Mouse (Mus musculus) intestine, embryonic 16.5 days (tissue): ENCODE measurements around the gene Prox1. TPM values are rescaled to one million over a fixed set of nuclear protein-coding genes. Genes with fewer than 3 reads are reported as not detected.
A peak's percentile ranks its signal among the peaks of the same experiment; 100 is the strongest.

ENCODE experiments used
- ATAC-seq: fragments of 200-750 bp; cut with Nextera tagmentation; 2 replicates; pipeline ENCODE4 v1.8.0; 2017; ENCODE audit warnings: moderate TSS enrichment, moderate library complexity
- H3K27ac ChIP-seq: fragments of 300-500 bp; sonication (generic); 2 replicates; pipeline ENCODE4 v1.5.1; 2014; ENCODE audit warnings: mild to moderate bottlenecking, low read length
- H3K27me3 ChIP-seq: fragments of 300-500 bp; sonication (generic); replicated peaks from 2 replicates; pipeline ENCODE4 v1.6.1; 2014; ENCODE audit warnings: low read length, control low read depth, mixed read lengths; ENCODE audit not compliant: control insufficient read depth, insufficient read depth
- H3K36me3 ChIP-seq: fragments of 300-500 bp; sonication (generic); 2 replicates; pipeline ENCODE4 v1.6.1; 2014; ENCODE audit warnings: low read length, control low read depth; ENCODE audit not compliant: control insufficient read depth, insufficient read depth
- H3K4me1 ChIP-seq: fragments of 300-500 bp; sonication (generic); 2 replicates; pipeline ENCODE4 v1.6.1; 2014; ENCODE audit warnings: low read length, control low read depth, mixed read lengths; ENCODE audit not compliant: control insufficient read depth, insufficient read depth
- H3K4me2 ChIP-seq: fragments of 300-500 bp; sonication (generic); 2 replicates; pipeline ENCODE4 v1.6.1; 2014; ENCODE audit warnings: low read depth, low read length, control low read depth
- H3K4me3 ChIP-seq: fragments of 300-500 bp; sonication (generic); 2 replicates; pipeline ENCODE4 v1.5.1; 2014; ENCODE audit warnings: mild to moderate bottlenecking, low read length
- H3K9ac ChIP-seq: fragments of 300-500 bp; sonication (generic); 2 replicates; pipeline ENCODE4 v1.6.1; 2014; ENCODE audit warnings: low read depth, low read length
- H3K9me3 ChIP-seq: fragments of 300-500 bp; sonication (generic); 2 replicates; pipeline ENCODE4 v1.6.1; 2016; ENCODE audit warnings: low read length, control low read depth; ENCODE audit not compliant: control insufficient read depth
- WGBS: fragments of 180-500 bp; shearing (Covaris S2); extraction: QIAGEN DNeasy Blood & Tissue Kit; methylation state at CpG from one replicate; pipeline ENCODE4 v1.1.7; 2014; 5-methylcytosine and 5-hydroxymethylcytosine counted together
- polyA plus RNA-seq: library from polyadenylated mRNA; unstranded; fragments of >200 nt; fragmentation: Nextera tagmentation; extraction: Ambion mirVana; gene quantifications from 2 replicates; pipeline ENCODE4 v1.2.1, GENCODE M21; 2015

Gene Prox1
- 1.8 TPM in 2 replicates for polyA plus RNA-seq

GRCm38 (mm10) chr1:190169911-190170818 is at the start of gene Prox1:
Gene Prox1, minus strand, starts transcription at chr1:190170714.
- under 1% methylated on average over 61 of the region's 62 CpGs for WGBS

GRCm38 (mm10) chr1:190216621-190217020 is 46.1 kb upstream of the Prox1 start:
- H3K36me3 ChIP-seq = no peaks in the 10 kb centered on the region
- no peak overlapping the region for H3K27ac ChIP-seq
- no peaks in the 10 kb centered on the region for H3K4me1 ChIP-seq
- WGBS = 85% methylated on average over 15 of the region's 15 CpGs
- H3K4me2 ChIP-seq = no peak overlapping the region
- H3K27me3 ChIP-seq = no peaks in the 10 kb centered on the region
- H3K9ac ChIP-seq = no peak overlapping the region
- H3K4me3 ChIP-seq = no peak overlapping the region
- ATAC-seq = no peak
- H3K9me3 ChIP-seq = no peaks in the 10 kb centered on the region

More at GRCm38 (mm10) chr1:190169911-190170818, at the start of gene Prox1:
- Histone ChIP-seq H3K27ac (0 out of 2 replicates have a peak within 1 kb of the TSS, but pooled peaks have one; percentile 26), H3K4me2 (peak within 1 kb of the TSS; percentile 86), H3K36me3 (no peaks in the 10 kb centered on the region), H3K4me3 (peak within 1 kb of the TSS; percentile 64), H3K9ac (peak within 1 kb of the TSS; percentile 73), H3K4me1 (peaks cover 38% of the 10 kb centered on the region), H3K9me3 (no peaks in the 10 kb centered on the region), H3K27me3 (peaks cover 45% of the 10 kb centered on the region)
- ATAC-seq = peak; percentile 89

DNA sequence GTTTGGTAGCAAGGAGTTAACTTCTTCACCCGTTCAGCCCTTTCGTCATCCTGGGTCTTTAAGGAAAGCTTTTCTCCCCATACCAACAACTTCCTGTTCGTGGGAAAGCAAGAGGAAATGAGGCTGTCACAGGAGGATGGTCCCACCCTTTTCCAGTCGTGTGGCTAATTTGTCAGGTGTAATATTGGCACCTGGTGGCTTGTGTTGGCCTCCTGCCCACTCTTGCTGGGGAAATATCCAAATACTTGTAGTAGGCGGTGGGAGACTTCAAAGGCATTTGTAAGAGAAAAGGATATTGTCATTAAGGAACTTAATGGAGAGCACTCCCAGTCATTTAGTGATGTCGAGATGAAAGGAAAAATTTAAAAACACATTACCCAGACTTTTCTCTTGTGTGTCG is 44.1 kb upstream of the Prox1 start:
- Histone ChIP-seq H3K36me3 (no peaks in the 10 kb centered on the region), H3K4me1 (no peaks in the 10 kb centered on the region), H3K4me2 (no peak overlapping the region), H3K9me3 (no peaks in the 10 kb centered on the region), H3K4me3 (no peak overlapping the region), H3K27me3 (no peaks in the 10 kb centered on the region), H3K9ac (no peak overlapping the region), H3K27ac (no peak overlapping the region)
- no peak for ATAC-seq
- WGBS = 68% methylated on average over 7 of the region's 7 CpGs

DNA sequence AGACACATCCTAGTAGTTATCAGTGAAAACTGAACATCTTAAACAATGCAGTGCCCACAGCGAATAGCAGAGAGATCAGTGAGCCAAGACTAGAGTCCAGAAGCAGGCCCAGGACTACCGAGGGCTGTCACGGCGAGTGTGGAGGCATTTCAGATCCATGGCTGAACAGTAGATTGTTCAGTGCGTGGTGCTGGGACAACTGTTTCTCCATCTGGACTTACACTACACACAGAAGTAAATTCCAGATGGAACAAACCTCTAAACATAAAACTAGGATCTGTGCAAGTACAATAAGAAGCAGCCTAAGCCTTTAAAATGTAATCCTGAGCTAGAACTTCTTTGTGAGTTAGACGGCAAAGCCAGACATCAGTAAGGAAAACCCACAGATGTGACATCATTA is 42.7 kb upstream of the Prox1 start:
- Histone ChIP-seq H3K9me3 (no peaks in the 10 kb centered on the region), H3K27ac (no peak overlapping the region), H3K9ac (no peak overlapping the region), H3K27me3 (no peaks in the 10 kb centered on the region), H3K4me2 (no peak overlapping the region), H3K4me3 (no peak overlapping the region), H3K4me1 (no peaks in the 10 kb centered on the region), H3K36me3 (no peaks in the 10 kb centered on the region)
- 88% methylated on average over 6 of the region's 6 CpGs for WGBS
- no peak for ATAC-seq

DNA sequence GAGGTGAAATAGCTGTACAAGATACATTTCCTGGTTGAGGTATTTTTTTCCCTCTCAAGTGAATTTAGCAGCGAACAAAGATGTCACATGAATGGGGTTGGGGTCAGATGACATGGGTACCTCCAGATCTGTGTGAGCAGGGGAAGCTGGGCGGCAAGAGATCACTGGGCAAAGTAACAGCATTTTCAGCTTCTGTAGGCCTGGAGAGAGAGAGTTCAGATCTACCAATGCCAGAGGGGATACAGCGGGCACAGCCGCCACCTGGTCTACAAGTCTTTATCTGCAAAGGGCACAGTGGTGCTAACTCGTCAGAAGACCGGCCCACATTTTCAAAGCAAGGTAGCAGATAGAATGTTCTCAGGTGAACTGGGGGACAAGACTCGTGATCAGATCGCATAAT is 36.7 kb upstream of the Prox1 start:
- Histone ChIP-seq H3K27ac (no peak overlapping the region), H3K27me3 (no peaks in the 10 kb centered on the region), H3K36me3 (no peaks in the 10 kb centered on the region), H3K4me2 (no peak overlapping the region), H3K4me1 (no peaks in the 10 kb centered on the region), H3K9me3 (no peaks in the 10 kb centered on the region), H3K4me3 (no peak overlapping the region), H3K9ac (no peak overlapping the region)
- WGBS = 87% methylated on average over 8 of the region's 8 CpGs
- no peak for ATAC-seq

- no peak for ATAC-seq
- H3K36me3 ChIP-seq = no peaks in the 10 kb centered on the region
- H3K9me3 ChIP-seq = no peaks in the 10 kb centered on the region
- no peak overlapping the region for H3K9ac ChIP-seq
- H3K4me3 ChIP-seq = no peak overlapping the region
- H3K4me1 ChIP-seq = no peaks in the 10 kb centered on the region
- 79% methylated on average over 2 of the region's 2 CpGs for WGBS
- no peak overlapping the region for H3K4me2 ChIP-seq
- no peak overlapping the region for H3K27ac ChIP-seq
- no peaks in the 10 kb centered on the region for H3K27me3 ChIP-seq
These were observed 35.2 kb upstream of the Prox1 start for GRCm38 (mm10) chr1:190205691-190206090.

DNA sequence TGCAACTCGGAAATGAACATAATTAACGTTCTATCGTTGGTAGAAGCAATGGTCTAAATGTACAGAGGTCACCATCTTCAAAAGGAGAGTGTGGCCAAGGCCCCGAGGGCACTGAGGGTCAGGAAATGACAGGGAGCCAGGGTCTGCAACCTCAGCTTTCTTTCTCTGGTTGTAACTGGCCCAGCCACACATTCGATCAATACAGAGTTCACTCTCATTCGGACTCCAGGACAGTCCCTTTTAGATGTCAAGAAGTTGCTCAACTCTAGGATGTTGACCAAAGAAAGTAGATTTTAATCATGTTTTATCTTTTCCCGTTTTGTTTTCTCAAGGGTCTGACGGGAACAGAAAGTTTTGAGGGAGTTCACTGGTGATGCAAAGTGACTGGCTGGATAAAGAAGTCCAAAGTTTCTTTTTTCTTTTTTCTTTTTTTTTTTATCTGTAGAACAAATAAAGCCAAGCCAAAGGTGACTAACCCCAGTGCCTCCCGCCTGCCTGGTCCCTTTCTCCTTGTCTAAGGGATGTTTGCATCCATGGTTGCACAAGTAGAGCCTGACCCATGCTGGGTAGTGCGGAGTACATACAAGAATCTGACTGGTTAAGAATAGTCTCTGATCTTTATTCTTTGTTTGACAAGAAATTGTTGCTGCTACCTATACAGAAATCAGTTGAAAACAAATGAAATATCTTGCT is 34.0 kb upstream of the Prox1 start:
- H3K27me3 ChIP-seq = no peaks in the 10 kb centered on the region
- no peak overlapping the region for H3K27ac ChIP-seq
- no peak overlapping the region for H3K4me3 ChIP-seq
- no peak overlapping the region for H3K4me2 ChIP-seq
- WGBS = 53% methylated on average over 10 of the region's 10 CpGs
- no peak for ATAC-seq
- H3K36me3 ChIP-seq = no peaks in the 10 kb centered on the region
- no peaks in the 10 kb centered on the region for H3K4me1 ChIP-seq
- no peak overlapping the region for H3K9ac ChIP-seq
- no peaks in the 10 kb centered on the region for H3K9me3 ChIP-seq

GRCm38 (mm10) chr1:190201696-190202095 is 31.2 kb upstream of the Prox1 start:
- Histone ChIP-seq H3K4me3 (no peak overlapping the region), H3K9me3 (no peaks in the 10 kb centered on the region), H3K27me3 (no peaks in the 10 kb centered on the region), H3K36me3 (no peaks in the 10 kb centered on the region), H3K4me1 (no peaks in the 10 kb centered on the region), H3K27ac (no peak overlapping the region), H3K4me2 (no peak overlapping the region), H3K9ac (no peak overlapping the region)
- WGBS = 73% methylated on average over 6 of the region's 6 CpGs
- no peak for ATAC-seq

GRCm38 (mm10) chr1:190200996-190201395 is 30.5 kb upstream of the Prox1 start:
- Histone ChIP-seq H3K4me1 (no peaks in the 10 kb centered on the region), H3K27ac (no peak overlapping the region), H3K4me3 (no peak overlapping the region), H3K27me3 (no peaks in the 10 kb centered on the region), H3K9me3 (no peaks in the 10 kb centered on the region), H3K36me3 (no peaks in the 10 kb centered on the region), H3K9ac (no peak overlapping the region), H3K4me2 (no peak overlapping the region)
- ATAC-seq = no peak
- 88% methylated on average over 4 of the region's 4 CpGs for WGBS
